Mouse (Mus musculus): Measurements from ENCODE around the gene Yod1. TPM values are rescaled to one million over a fixed set of nuclear protein-coding genes. Genes with fewer than 3 reads are reported as not detected.

Yod1 gene
- polyA plus RNA-seq, 1 experiment from 2014 or later: 13.9 TPM

Other genes with a start within 250 kb of the Yod1 start
- not detected in 2 replicates for gene Zp3r, start 87.7 kb upstream of the Yod1 start, polyA plus RNA-seq (2014; fragmentation: Nextera tagmentation; extraction: Ambion mirVana)
- gene C4bp, start 55.7 kb upstream of the Yod1 start, polyA plus RNA-seq (2014; fragmentation: Nextera tagmentation; extraction: Ambion mirVana): not detected in 2 replicates
- gene Gm29427, start 1.5 kb upstream of the Yod1 start, polyA plus RNA-seq (2014; fragmentation: Nextera tagmentation; extraction: Ambion mirVana): not detected in 2 replicates
- 20.1 and 21.0 TPM in 2 replicates for gene Pfkfb2, start 11.9 kb downstream of the Yod1 start, polyA plus RNA-seq (2014; fragmentation: Nextera tagmentation; extraction: Ambion mirVana)
- 0.74 and 1.2 TPM in 2 replicates for gene AA986860, start 14.6 kb downstream of the Yod1 start, polyA plus RNA-seq (2014; fragmentation: Nextera tagmentation; extraction: Ambion mirVana)
- not detected in 2 replicates for gene Fcamr, start 83.6 kb downstream of the Yod1 start, polyA plus RNA-seq (2014; fragmentation: Nextera tagmentation; extraction: Ambion mirVana)
- not detected in 2 replicates for gene Pigr, start 109.4 kb downstream of the Yod1 start, polyA plus RNA-seq (2014; fragmentation: Nextera tagmentation; extraction: Ambion mirVana)
- gene Fcmr, start 148.3 kb downstream of the Yod1 start, polyA plus RNA-seq (2014; fragmentation: Nextera tagmentation; extraction: Ambion mirVana): 0.44 and 1.2 TPM in 2 replicates
- not detected in 2 replicates for gene Il24, start 170.1 kb downstream of the Yod1 start, polyA plus RNA-seq (2014; fragmentation: Nextera tagmentation; extraction: Ambion mirVana)
- gene Il20, start 194.1 kb downstream of the Yod1 start, polyA plus RNA-seq (2014; fragmentation: Nextera tagmentation; extraction: Ambion mirVana): not detected in 2 replicates
- gene Il19, start 222.8 kb downstream of the Yod1 start, polyA plus RNA-seq (2014; fragmentation: Nextera tagmentation; extraction: Ambion mirVana): not detected in 2 replicates

All from hindbrain, embryonic 14.5 days (tissue).